Mouse (Mus musculus): ENCODE measurements around the gene Hnrnpab. TPM values are rescaled to one million over a fixed set of nuclear protein-coding genes. Genes with fewer than 3 reads are reported as not detected.

The Hnrnpab gene
- total and polyA plus RNA-seq, 3 experiments: 893 to 2,181 (median 1,100) TPM

- no peak; the same call in 1 of the 2 replicates for TF ChIP-seq MYC (IDR thresholded peaks at IDR 0.05; ENCODE audit: low read depth, low read length)
- TF ChIP-seq USF2 (conservative IDR thresholded peaks at IDR 0.05; ENCODE audit: low read depth, low read length): no peak
- TF ChIP-seq MXI1 (IDR thresholded peaks at IDR 0.05; ENCODE audit: low read depth, low read length): peak; percentile 72
- TF ChIP-seq MAFK (IDR thresholded peaks at IDR 0.05; ENCODE audit: insufficient replicate concordance, low read length): peak; percentile 15; the same call in 1 of the 2 replicates
- TF ChIP-seq MAX (IDR thresholded peaks at IDR 0.05; ENCODE audit: low read length): peak; percentile 67
- peak; percentile 76 for TF ChIP-seq TCF12 (IDR thresholded peaks at IDR 0.05; ENCODE audit: low read depth, low read length)
- TF ChIP-seq ELF1 (IDR thresholded peaks at IDR 0.05; ENCODE audit: low read depth, low read length): peak; percentile 85
- no peak for TF ChIP-seq CHD1 (IDR thresholded peaks at IDR 0.05; ENCODE audit: low read depth, low read length)
- TF ChIP-seq HCFC1 (IDR thresholded peaks at IDR 0.05; ENCODE audit: low read depth, low read length): peak; percentile 84
These were observed 40.4 kb upstream of the Hnrnpab start (continued) for GRCm38 (mm10) chr11:51646751-51647667.

- no peaks in the 10 kb centered on the region for H3K27me3 ChIP-seq (replicated peaks)
- TF ChIP-seq MAX (IDR thresholded peaks at IDR 0.05; ENCODE audit: low read length): no peak
- no peak for TF ChIP-seq ZMIZ1 (IDR thresholded peaks at IDR 0.05; ENCODE audit: low read depth, low read length)
- no peak for TF ChIP-seq ETS1 (conservative IDR thresholded peaks at IDR 0.05; ENCODE audit: low read depth, low read length)
- no peak for TF ChIP-seq UBTF (IDR thresholded peaks at IDR 0.05; ENCODE audit: low read depth, low read length)
- TF ChIP-seq MEF2A (IDR thresholded peaks at IDR 0.05; ENCODE audit: borderline replicate concordance, low read depth, low read length): no peak
- no peak for TF ChIP-seq MAFK (IDR thresholded peaks at IDR 0.05; ENCODE audit: insufficient replicate concordance, low read length)
- H3K4me2 ChIP-seq (ENCODE audit: insufficient read depth, low read depth, poor library complexity, severe bottlenecking): peak overlapping the region; percentile 32; the same call in 1 of the 2 replicates
- H3K36me3 ChIP-seq (replicated peaks in 1 of 2; ENCODE audit: control insufficient read depth in 1 of 2, insufficient read depth in 1 of 2, low read length in 1 of 2): peaks cover 15 to 50% of the 10 kb centered on the region in 2 experiments
- peak overlapping the region; percentile 61 for H3K27ac ChIP-seq (ENCODE audit: insufficient read depth, low read depth)
- H3K4me1 ChIP-seq (ENCODE audit: control insufficient read depth in 1 of 2, insufficient read depth in 2 of 2): peaks cover 49 to 86% of the 10 kb centered on the region in 2 experiments
- no peaks in the 10 kb centered on the region for H3K9me3 ChIP-seq (replicated peaks; ENCODE audit: low read length)
- no peak for DNase-seq (ENCODE audit: extremely low read depth)
- dilution Hi-C loops (cut with MboI; ENCODE audit: extremely low pct_ligation_motif_present, extremely low pct_unique_long_range_greater_than_20kb, low sequenced_read_pairs): no loop called here
- peak overlapping the region in 2 of 3 experiments; percentile 35 to 54 for H3K4me3 ChIP-seq (replicated peaks in 1 of 3; ENCODE audit: low read depth in 2 of 3, low read length in 2 of 3, poor library complexity in 1 of 3)
- peaks cover 6% of the 10 kb centered on the region; the same call in 1 of the 2 replicates for H3K79me2 ChIP-seq (replicated peaks; ENCODE audit: control insufficient read depth, extremely low read depth, insufficient read depth, poor library complexity, severe bottlenecking)
- in situ Hi-C loops (cut with MboI; ENCODE audit: low pct_ligation_motif_present, low pct_unique_long_range_greater_than_20kb, low sequenced_read_pairs): no loop called here
- H3K9ac ChIP-seq (ENCODE audit: insufficient read depth, low read depth): no peak overlapping the region
These were observed 39.6 kb upstream of the Hnrnpab start for GRCm38 (mm10) chr11:51646245-51646644.

GRCm38 (mm10) chr11:51645293-51645692, 38.6 kb upstream of the Hnrnpab start:
- Histone ChIP-seq H3K27me3 (replicated peaks) (no peaks in the 10 kb centered on the region), H3K9me3 (replicated peaks; ENCODE audit: low read length) (no peaks in the 10 kb centered on the region), H3K4me1 (ENCODE audit: control insufficient read depth in 1 of 2, insufficient read depth in 2 of 2) (peaks cover 49 to 92% of the 10 kb centered on the region in 2 experiments), H3K4me3 (replicated peaks in 1 of 3; ENCODE audit: low read depth in 2 of 3, low read length in 2 of 3, poor library complexity in 1 of 3) (no peak overlapping the region), H3K79me2 (replicated peaks; ENCODE audit: control insufficient read depth, extremely low read depth, insufficient read depth, poor library complexity, severe bottlenecking) (peaks cover 6% of the 10 kb centered on the region; the same call in 1 of the 2 replicates), H3K27ac (ENCODE audit: insufficient read depth, low read depth) (peak overlapping the region; percentile 93), H3K9ac (ENCODE audit: insufficient read depth, low read depth) (no peak overlapping the region), H3K4me2 (ENCODE audit: insufficient read depth, low read depth, poor library complexity, severe bottlenecking) (no peak overlapping the region), H3K36me3 (replicated peaks in 1 of 2; ENCODE audit: control insufficient read depth in 1 of 2, insufficient read depth in 1 of 2, low read length in 1 of 2) (peaks cover 15 to 59% of the 10 kb centered on the region in 2 experiments)
- no peak for TF ChIP-seq USF1 (IDR thresholded peaks at IDR 0.05; ENCODE audit: low read depth, low read length)
- TF ChIP-seq PAX5 (IDR thresholded peaks at IDR 0.05; ENCODE audit: low read length): no peak
- TF ChIP-seq ZKSCAN1 (IDR thresholded peaks at IDR 0.05; ENCODE audit: borderline replicate concordance, low read depth, low read length): no peak
- no peak for TF ChIP-seq ZNF384 (IDR thresholded peaks at IDR 0.05; ENCODE audit: low read depth, low read length)
- in situ Hi-C loops (cut with MboI; ENCODE audit: low pct_ligation_motif_present, low pct_unique_long_range_greater_than_20kb, low sequenced_read_pairs) (no loop called here), dilution Hi-C loops (cut with MboI; ENCODE audit: extremely low pct_ligation_motif_present, extremely low pct_unique_long_range_greater_than_20kb, low sequenced_read_pairs) (no loop called here)
- DNase-seq (ENCODE audit: extremely low read depth): no peak
